Mouse (Mus musculus): ENCODE results near the gene G430095P16Rik.

The G430095P16Rik gene

GRCm38 (mm10) chr8:84713381-84713780 lies 9.4 kb upstream of the G430095P16Rik start:
- in situ Hi-C loops (cut with MboI; ENCODE audit: low pct_unique_long_range_greater_than_20kb in 1 of 2, low sequenced_read_pairs in 2 of 2, unreplicated experiment in 1 of 2) = loop anchor here in 1 of 2 experiments (5.0 kb wide), 1 partner anchor 84 kb away; no protein-coding TSS in a partner anchor

GRCm38 (mm10) chr8:84714161-84714560 lies 8.6 kb upstream of the G430095P16Rik start:
- in situ Hi-C loops (cut with MboI; ENCODE audit: low pct_unique_long_range_greater_than_20kb in 1 of 2, low sequenced_read_pairs in 2 of 2, unreplicated experiment in 1 of 2) = loop anchor here in 1 of 2 experiments (5.0 kb wide), 1 partner anchor 83 kb away; no protein-coding TSS in a partner anchor

GRCm38 (mm10) chr8:84715893-84716468 lies 6.8 kb upstream of the G430095P16Rik start:
- in situ Hi-C loops (cut with MboI; ENCODE audit: low pct_unique_long_range_greater_than_20kb in 1 of 2, low sequenced_read_pairs in 2 of 2, unreplicated experiment in 1 of 2) = no loop called here

DNA sequence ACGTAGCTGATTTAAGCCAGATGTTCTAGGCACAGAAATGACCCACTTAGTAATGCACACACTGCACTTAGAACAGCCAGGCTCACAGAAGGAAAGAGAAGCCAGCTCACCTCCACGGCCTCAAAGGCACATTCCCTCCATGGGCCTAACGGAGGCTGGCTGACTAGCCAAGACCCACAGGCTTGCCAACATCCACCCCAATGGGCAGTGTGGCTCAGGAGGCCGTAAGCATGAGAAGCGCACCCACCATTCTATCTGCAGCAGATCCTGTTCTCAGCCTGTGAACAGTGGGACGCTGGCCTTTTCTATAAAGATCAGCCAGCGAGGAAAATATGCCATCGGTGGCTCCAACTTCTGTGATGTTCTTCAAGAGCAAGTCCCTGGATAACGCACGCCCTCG lies 6.0 kb upstream of the G430095P16Rik start:
- in situ Hi-C loops (cut with MboI; ENCODE audit: low pct_unique_long_range_greater_than_20kb in 1 of 2, low sequenced_read_pairs in 2 of 2, unreplicated experiment in 1 of 2) = no loop called here

GRCm38 (mm10) chr8:84718476-84718875 lies 4.3 kb upstream of the G430095P16Rik start:
- in situ Hi-C loops (cut with MboI; ENCODE audit: low pct_unique_long_range_greater_than_20kb in 1 of 2, low sequenced_read_pairs in 2 of 2, unreplicated experiment in 1 of 2) = no loop called here

DNA sequence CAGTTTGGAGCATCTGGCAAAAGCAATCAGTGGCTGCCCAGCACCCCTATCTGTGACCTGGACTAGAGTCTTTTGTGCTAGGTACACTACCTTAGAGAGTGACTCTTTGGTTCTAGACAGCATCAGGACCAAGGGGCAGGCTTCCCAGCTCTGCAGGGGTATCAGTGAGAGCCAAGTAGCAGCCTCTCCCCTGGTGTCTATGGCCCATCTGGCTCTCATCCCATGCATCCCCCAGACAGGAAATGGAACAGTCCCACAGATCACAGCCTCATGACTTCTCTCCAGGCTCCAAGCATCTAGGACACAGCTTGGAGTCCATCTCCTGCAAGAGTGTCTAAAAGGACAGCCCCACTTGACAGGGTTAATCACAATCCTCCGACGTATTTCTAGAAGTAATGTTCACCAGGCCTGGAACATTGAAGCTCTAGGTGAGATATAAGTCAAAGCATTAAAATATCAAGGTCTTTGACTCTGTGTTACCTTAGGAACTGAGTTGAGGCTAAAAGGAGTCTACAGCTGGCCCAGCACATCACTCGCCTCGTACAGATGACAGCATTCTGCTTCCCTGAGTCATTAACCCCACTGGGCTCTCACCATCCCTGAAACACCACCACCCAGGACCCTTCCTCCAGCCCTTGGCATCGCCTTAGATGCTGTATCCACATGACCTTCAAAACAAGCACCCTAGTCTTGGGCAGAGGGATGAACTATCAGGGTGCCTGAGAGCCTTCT lies 3.7 kb upstream of the G430095P16Rik start:
- in situ Hi-C loops (cut with MboI; ENCODE audit: low pct_unique_long_range_greater_than_20kb in 1 of 2, low sequenced_read_pairs in 2 of 2, unreplicated experiment in 1 of 2) = no loop called here

DNA sequence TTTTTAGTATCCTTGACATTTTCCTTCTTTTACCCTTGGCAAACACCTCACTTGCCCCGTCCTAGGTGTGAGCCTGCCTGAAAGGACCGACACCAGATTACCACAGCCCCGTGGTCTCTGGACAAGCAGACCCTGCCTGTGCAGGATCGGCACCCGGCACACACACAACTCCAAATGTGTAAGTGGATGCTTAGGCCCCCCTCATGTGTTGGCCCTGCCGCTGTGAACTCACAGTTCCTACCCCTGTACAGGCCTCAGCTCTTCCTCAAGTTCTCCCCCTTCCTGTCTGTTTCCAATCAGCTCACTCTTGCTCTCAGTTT lies 317 bp upstream of the G430095P16Rik start:
- in situ Hi-C loops (cut with MboI; ENCODE audit: low pct_unique_long_range_greater_than_20kb in 1 of 2, low sequenced_read_pairs in 2 of 2, unreplicated experiment in 1 of 2) = no loop called here

GRCm38 (mm10) chr8:84723571-84723900 lies 729 bp downstream of the G430095P16Rik start:
- in situ Hi-C loops (cut with MboI; ENCODE audit: low pct_unique_long_range_greater_than_20kb in 1 of 2, low sequenced_read_pairs in 2 of 2, unreplicated experiment in 1 of 2) = no loop called here

DNA sequence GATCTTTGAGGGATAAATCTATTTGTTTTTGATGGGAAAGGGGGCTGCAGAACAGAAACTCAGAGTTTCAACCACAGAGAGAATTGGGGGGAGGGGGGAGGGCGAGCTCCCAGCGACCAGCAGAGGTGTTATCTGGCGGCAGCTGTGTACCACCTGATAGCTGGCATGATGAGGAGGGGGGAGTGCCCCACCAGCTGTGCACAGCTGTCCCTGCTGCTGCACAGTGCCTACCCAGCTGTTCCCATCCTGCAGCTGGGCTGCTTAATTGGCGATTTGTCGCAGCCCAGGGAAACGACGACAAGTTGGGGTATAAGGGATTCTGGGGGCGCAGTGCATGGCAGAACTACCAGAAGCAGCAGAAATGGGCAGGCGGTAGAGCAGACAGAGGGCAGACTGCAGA lies 1.9 kb downstream of the G430095P16Rik start:
- in situ Hi-C loops (cut with MboI; ENCODE audit: low pct_unique_long_range_greater_than_20kb in 1 of 2, low sequenced_read_pairs in 2 of 2, unreplicated experiment in 1 of 2) = no loop called here

DNA sequence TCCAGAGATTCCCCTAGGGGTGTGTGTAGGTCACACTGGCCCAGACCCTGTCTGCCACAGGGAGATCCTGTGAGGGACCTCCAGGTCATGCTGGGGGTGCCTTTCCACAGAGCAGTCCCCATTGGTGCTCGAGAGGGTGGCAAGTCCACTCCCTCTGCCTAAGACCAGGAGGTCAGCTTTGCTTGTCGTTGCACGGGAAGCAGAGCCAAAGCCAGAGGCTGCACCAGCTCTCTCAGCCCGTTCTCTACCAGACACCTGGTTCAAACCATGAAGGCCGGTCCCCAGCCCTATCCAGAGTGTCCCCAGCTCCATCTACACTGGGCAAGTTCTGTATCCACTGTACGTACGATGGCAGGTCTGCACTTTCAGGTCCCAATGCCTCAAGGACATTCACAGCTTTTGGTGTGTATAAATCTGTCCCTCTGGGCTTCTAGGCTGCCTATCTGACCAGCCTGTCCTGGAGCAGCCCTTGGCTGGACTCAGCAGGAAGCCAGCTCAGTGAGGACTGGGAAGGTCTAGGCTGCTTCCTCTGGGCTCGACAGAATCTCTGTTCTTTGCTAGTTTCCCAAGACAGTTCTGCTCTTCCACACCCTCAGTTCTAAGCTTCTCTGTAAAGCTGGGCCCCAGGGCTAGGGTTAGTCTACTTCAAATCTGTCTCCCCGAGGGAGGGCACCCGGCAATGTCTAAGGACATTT lies 2.6 kb downstream of the G430095P16Rik start:
- in situ Hi-C loops (cut with MboI; ENCODE audit: low pct_unique_long_range_greater_than_20kb in 1 of 2, low sequenced_read_pairs in 2 of 2, unreplicated experiment in 1 of 2) = no loop called here

DNA sequence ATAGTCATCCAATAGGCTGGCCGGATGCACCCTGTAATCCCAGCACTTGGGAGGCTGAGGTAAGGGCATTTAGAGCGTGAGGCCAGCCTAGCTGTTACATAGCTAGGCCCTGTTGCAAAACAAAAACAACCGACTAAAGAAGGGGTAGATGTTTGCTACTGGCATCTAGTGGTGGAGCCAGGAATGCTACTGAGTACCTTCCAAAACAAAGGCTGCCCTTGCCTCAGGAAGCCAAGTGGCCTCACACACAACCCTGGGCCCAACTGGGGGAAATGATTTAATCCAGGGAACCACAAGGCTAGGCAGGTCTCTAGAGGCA lies 3.1 kb downstream of the G430095P16Rik start:
- in situ Hi-C loops (cut with MboI; ENCODE audit: low pct_unique_long_range_greater_than_20kb in 1 of 2, low sequenced_read_pairs in 2 of 2, unreplicated experiment in 1 of 2) = no loop called here

DNA sequence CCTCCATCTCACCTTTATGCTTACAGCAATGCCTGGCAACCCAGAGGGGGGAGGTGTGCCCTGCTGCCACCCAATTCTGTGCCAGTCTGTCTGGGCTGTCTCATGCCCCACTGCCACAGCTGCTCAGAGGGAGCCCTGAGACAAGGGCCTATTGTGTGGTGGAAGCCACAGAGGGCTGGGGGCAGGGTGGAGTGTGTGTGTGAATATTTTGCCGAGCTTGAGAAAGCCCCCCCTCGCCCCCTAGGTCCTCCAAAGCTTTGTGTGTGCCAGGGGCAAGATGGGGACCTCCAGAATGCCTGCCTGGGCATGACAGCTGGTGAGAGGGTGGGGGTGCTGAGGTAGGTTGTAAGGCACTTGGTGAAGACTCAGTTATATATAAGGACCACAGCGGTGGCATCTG lies 5.7 kb downstream of the G430095P16Rik start:
- in situ Hi-C loops (cut with MboI; ENCODE audit: low pct_unique_long_range_greater_than_20kb in 1 of 2, low sequenced_read_pairs in 2 of 2, unreplicated experiment in 1 of 2) = no loop called here

DNA sequence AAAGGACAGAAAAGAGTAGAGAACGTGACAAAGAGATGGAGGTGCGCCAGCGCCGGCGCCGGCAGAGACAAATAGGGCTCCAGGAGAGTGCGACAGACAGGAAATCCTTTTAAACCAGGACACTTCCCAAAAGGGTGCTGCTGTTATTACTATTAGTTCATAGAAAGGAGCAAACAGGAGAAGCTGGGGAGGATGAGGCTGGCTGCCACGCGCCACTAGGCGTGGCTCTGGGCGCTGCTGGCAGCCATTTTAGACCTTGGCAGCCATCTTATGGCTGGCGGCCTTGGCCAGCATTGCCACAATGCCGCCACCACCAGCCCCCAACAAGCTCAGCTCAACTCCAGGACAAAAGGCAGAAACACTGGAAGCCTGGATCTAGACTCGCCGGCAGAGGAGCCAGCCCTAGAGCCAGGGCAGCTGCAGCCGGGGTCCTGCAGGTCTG lies 7.1 kb downstream of the G430095P16Rik start:
- in situ Hi-C loops (cut with MboI; ENCODE audit: low pct_unique_long_range_greater_than_20kb in 1 of 2, low sequenced_read_pairs in 2 of 2, unreplicated experiment in 1 of 2) = no loop called here

DNA sequence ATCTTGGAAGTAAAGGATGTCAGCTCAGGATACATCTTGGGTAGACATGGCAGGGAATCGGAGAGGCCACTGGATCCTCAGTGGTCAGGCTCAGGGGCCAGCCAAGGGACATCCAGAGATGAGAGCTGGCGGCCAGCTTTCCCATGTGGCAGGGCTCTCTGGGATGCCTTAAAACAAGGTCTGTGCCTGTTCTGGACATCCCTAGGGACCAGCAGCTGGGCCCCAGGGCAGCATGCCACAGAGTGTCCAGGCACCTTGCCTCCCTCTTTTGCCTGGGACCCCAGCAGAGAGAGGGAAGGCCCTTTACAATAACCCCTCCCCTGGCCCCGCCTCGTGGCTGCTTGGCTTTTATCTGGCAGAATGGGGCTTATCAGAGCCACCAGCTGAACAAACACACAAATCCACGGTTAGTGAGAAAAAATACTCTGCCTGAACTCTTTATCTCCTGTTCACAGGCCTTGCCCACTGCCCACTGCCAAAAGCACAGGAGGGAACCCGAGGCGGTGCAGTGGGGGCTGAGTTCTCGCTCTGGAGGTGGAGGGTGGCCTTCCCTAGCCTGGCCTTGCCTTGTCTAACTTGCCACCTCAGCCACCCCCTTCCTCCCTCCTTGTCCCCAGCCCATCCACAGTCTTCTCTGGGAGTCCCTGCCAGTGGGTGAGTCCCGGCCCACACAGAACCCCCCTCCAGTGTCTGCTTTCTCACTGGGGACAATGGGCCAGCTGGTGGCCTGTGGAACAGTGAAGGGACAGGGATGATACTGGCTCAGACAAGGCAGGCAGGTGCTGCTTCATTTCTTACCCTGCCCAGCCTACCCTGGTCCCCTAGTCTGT lies 7.9 kb downstream of the G430095P16Rik start:
- in situ Hi-C loops (cut with MboI; ENCODE audit: low pct_unique_long_range_greater_than_20kb in 1 of 2, low sequenced_read_pairs in 2 of 2, unreplicated experiment in 1 of 2) = no loop called here

DNA sequence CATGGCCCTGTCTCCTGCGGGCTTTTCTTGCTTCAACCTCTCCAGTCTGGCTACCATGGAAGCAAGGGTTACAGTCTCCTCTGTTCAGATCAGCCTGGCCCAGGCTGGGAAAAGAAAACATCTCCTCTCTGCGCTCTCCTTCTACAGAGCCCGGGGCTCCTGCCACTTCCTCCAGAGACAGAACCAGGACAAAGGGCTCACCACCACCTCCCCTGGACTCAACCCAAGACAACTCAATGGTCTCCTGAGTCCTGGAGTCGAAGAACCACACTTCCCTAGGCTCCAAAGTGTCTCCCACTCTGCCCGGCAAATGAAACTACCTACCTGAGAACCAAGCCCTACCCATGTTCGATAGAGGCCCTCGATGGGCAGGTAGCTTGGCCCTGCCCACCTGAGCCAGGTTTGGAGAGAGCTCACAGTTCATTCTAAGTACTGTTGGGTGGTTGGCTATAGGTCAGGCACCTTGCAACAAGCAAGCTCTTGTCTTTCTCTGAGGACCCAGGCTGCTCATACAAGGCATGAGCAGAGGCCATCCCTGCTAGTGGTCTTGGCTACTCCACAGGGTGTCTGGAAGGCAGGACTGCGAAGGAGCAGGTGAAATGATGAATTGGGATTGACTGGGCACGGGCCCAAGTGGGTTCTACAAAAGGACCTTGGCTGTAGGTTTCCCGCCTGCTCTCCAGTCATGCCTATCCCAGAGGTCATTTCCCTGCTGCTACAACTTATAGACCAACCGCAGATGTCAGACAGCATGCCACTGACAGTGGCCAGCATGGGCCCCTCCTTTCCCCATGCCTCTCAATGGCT lies 8.8 kb downstream of the G430095P16Rik start:
- in situ Hi-C loops (cut with MboI; ENCODE audit: low pct_unique_long_range_greater_than_20kb in 1 of 2, low sequenced_read_pairs in 2 of 2, unreplicated experiment in 1 of 2) = no loop called here

DNA sequence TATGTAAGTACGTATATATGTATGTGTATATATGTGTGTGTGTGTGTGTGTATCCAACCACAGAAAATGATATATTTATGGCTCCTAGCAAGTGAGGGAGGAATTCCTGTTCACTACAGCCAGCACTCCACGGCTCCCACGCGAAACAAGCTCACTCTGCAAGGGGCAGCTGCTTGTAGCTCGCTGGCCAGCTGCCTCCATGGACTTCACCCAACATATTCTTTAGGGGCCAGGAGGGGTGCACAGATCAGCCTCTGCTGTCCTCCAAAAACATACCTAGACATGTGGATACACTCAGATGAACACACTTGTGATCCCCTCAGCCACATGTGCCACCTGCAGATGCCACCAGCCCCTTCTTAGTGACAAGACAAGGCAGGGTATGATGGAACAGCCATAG lies 9.7 kb downstream of the G430095P16Rik start:
- in situ Hi-C loops (cut with MboI; ENCODE audit: low pct_unique_long_range_greater_than_20kb in 1 of 2, low sequenced_read_pairs in 2 of 2, unreplicated experiment in 1 of 2) = no loop called here

- in situ Hi-C loops (cut with MboI; ENCODE audit: low pct_unique_long_range_greater_than_20kb in 1 of 2, low sequenced_read_pairs in 2 of 2, unreplicated experiment in 1 of 2) = no loop called here
Observed at GRCm38 (mm10) chr8:84732996-84733395, 10.2 kb downstream of the G430095P16Rik start.

- in situ Hi-C loops (cut with MboI; ENCODE audit: low pct_unique_long_range_greater_than_20kb in 1 of 2, low sequenced_read_pairs in 2 of 2, unreplicated experiment in 1 of 2) = no loop called here
Observed at GRCm38 (mm10) chr8:84733959-84734358, 11.2 kb downstream of the G430095P16Rik start.
